Mouse (Mus musculus) CH12.LX (cell line): ENCODE measurements around the gene Mterf4. TPM values are rescaled to one million over a fixed set of nuclear protein-coding genes. Genes with fewer than 3 reads are reported as not detected.

Experiments used
- DNase-seq: peaks from one replicate; pipeline ENCODE4 v3.0.0-alpha.2; 2013; ENCODE audit errors: extremely low read depth
- H3K27ac ChIP-seq: 2 replicates; pipeline ENCODE4 v1.5.1; 2012; ENCODE audit warnings: low read depth, mild to moderate bottlenecking, control low read depth, moderate library complexity; ENCODE audit not compliant: insufficient read depth
- H3K27me3 ChIP-seq: replicated peaks from 2 replicates; pipeline ENCODE3; 2012; ENCODE audit warnings: inconsistent platforms
- H3K36me3 ChIP-seq, 2 experiments: replicated peaks in 1 of 2; 2 replicates each; pipeline versions ENCODE3 to v1.6.1; 2012; ENCODE audit warnings: inconsistent platforms in 1 of 2, low read length in 1 of 2, mild to moderate bottlenecking in 1 of 2, mixed read lengths in 1 of 2, moderate library complexity in 1 of 2; ENCODE audit not compliant: control insufficient read depth in 1 of 2, insufficient read depth in 1 of 2
- H3K4me1 ChIP-seq, 2 experiments: 2 replicates each; pipeline ENCODE4 v1.6.1; 2012; ENCODE audit warnings: inconsistent platforms in 1 of 2, moderate library complexity in 1 of 2; ENCODE audit not compliant: insufficient read depth in 2 of 2, control insufficient read depth in 1 of 2
- H3K4me2 ChIP-seq: 2 replicates; pipeline ENCODE4 v1.6.1; 2012; ENCODE audit warnings: low read depth, mild to moderate bottlenecking, control low read depth; ENCODE audit not compliant: poor library complexity, insufficient read depth, severe bottlenecking
- H3K4me3 ChIP-seq, 3 experiments: fragments of 150-350 bp in 1 of 3; sonication (generic) in 1 of 3; replicated peaks in 1 of 3; 2 replicates each; pipeline versions ENCODE3 to v1.5.1; 2011 to 2012; ENCODE audit warnings: low read depth in 2 of 3, low read length in 2 of 3, mild to moderate bottlenecking in 2 of 3, moderate library complexity in 2 of 3, control low read depth in 1 of 3, improper control_type of control experiment in 1 of 3, inconsistent platforms in 1 of 3, mixed read lengths in 1 of 3; ENCODE audit not compliant: poor library complexity in 1 of 3
- H3K79me2 ChIP-seq: replicated peaks from 2 replicates; pipeline ENCODE4 v1.6.1; 2012; ENCODE audit warnings: mild to moderate bottlenecking, moderate library complexity; ENCODE audit not compliant: control insufficient read depth, poor library complexity, insufficient read depth, severe bottlenecking; ENCODE audit errors: extremely low read depth
- H3K9ac ChIP-seq: 2 replicates; pipeline ENCODE4 v1.6.1; 2012; ENCODE audit warnings: low read depth, mild to moderate bottlenecking, control low read depth, moderate library complexity; ENCODE audit not compliant: insufficient read depth
- H3K9me3 ChIP-seq: replicated peaks from 2 replicates; pipeline ENCODE3; 2012; ENCODE audit warnings: low read length, inconsistent platforms, mixed read lengths
- CHD2 ChIP-seq: IDR thresholded peaks from 2 replicates; pipeline ENCODE4 v1.6.1; 2011; ENCODE audit warnings: low read length, improper control_type of control experiment
- GABPA ChIP-seq: IDR thresholded peaks from 2 replicates; pipeline ENCODE4 v1.6.1; 2012; ENCODE audit warnings: low read depth, low read length, improper control_type of control experiment, inconsistent platforms; ENCODE audit not compliant: insufficient replicate concordance
- HCFC1 ChIP-seq: IDR thresholded peaks from 2 replicates; pipeline ENCODE4 v1.6.1; 2012; ENCODE audit warnings: low read depth, mild to moderate bottlenecking, inconsistent platforms, low read length, improper control_type of control experiment
- IRF4 ChIP-seq: IDR thresholded peaks from 2 replicates; pipeline ENCODE4 v1.6.1; 2014; ENCODE audit warnings: low read depth, mild to moderate bottlenecking, inconsistent platforms, low read length, improper control_type of control experiment
- JUND ChIP-seq: conservative IDR thresholded peaks from 2 replicates; pipeline ENCODE4 v1.6.1; 2011; ENCODE audit warnings: low read depth, low read length, improper control_type of control experiment
- MAFK ChIP-seq: IDR thresholded peaks from 2 replicates; pipeline ENCODE4 v1.6.1; 2011; ENCODE audit warnings: low read length, improper control_type of control experiment; ENCODE audit not compliant: insufficient replicate concordance
- MEF2A ChIP-seq: IDR thresholded peaks from 2 replicates; pipeline ENCODE4 v1.6.1; 2014; ENCODE audit warnings: low read depth, mild to moderate bottlenecking, inconsistent platforms, low read length, improper control_type of control experiment, borderline replicate concordance
- MXI1 ChIP-seq: IDR thresholded peaks from 2 replicates; pipeline ENCODE4 v1.6.1; 2011; ENCODE audit warnings: mild to moderate bottlenecking, low read depth, low read length, improper control_type of control experiment
- MYC ChIP-seq: IDR thresholded peaks from 2 replicates; pipeline ENCODE4 v1.6.1; 2011; ENCODE audit warnings: low read depth, mild to moderate bottlenecking, improper control_type of control experiment, low read length
- NELFE ChIP-seq: IDR thresholded peaks from 2 replicates; pipeline ENCODE4 v1.6.1; 2011; ENCODE audit warnings: low read depth, low read length, improper control_type of control experiment
- POLR2AphosphoS2 ChIP-seq: IDR thresholded peaks from 2 replicates; pipeline ENCODE4 v1.6.1; 2011; ENCODE audit warnings: low read depth, low read length, improper control_type of control experiment
- SIN3A ChIP-seq: IDR thresholded peaks from 2 replicates; pipeline ENCODE4 v1.6.1; 2012; ENCODE audit warnings: low read length, improper control_type of control experiment, inconsistent platforms
- SMC3 ChIP-seq: IDR thresholded peaks from 2 replicates; pipeline ENCODE4 v1.6.1; 2011; ENCODE audit warnings: low read depth, low read length, improper control_type of control experiment
- USF1 ChIP-seq: IDR thresholded peaks from 2 replicates; pipeline ENCODE4 v1.6.1; 2014; ENCODE audit warnings: low read depth, mild to moderate bottlenecking, inconsistent platforms, low read length, improper control_type of control experiment
- USF2 ChIP-seq: conservative IDR thresholded peaks from 2 replicates; pipeline ENCODE4 v1.6.1; 2011; ENCODE audit warnings: low read depth, low read length, improper control_type of control experiment
- ZKSCAN1 ChIP-seq: IDR thresholded peaks from 2 replicates; pipeline ENCODE4 v1.6.1; 2012; ENCODE audit warnings: low read depth, inconsistent platforms, low read length, improper control_type of control experiment, borderline replicate concordance
- ZMIZ1 ChIP-seq: IDR thresholded peaks from 2 replicates; pipeline ENCODE4 v1.6.1; 2012; ENCODE audit warnings: low read depth, mild to moderate bottlenecking, inconsistent platforms, low read length, improper control_type of control experiment
- dilution Hi-C: fragments of 300-500 bp; cut with MboI; formaldehyde crosslinking; loops from 2 replicates; pipeline ENCODE4 v1.14.3; 2020; ENCODE audit warnings: low sequenced_read_pairs; ENCODE audit not compliant: extremely low pct_unique_long_range_greater_than_20kb, extremely low pct_ligation_motif_present
- in situ Hi-C: fragments of 300-500 bp; cut with MboI; formaldehyde crosslinking; loops from 3 replicates; pipeline ENCODE4 v1.14.3; 2019; ENCODE audit warnings: low sequenced_read_pairs, low pct_ligation_motif_present, low pct_unique_long_range_greater_than_20kb, mixed read lengths
- polyA plus RNA-seq: library from polyadenylated mRNA; unstranded; fragments of >175 nt; gene quantifications from 2 replicates; pipeline ENCODE4 v1.2.1, GENCODE M21; 2012; ENCODE audit warnings: low read depth; ENCODE audit not compliant: insufficient read length
- total RNA-seq, 2 experiments: library from RNA; depleted of rRNA; stranded (reverse); fragments of 300-350 nt in 1 of 2; fragments of >200 nt in 1 of 2; gene quantifications; 2 replicates each; pipeline ENCODE4 v1.2.3; 2012 to 2014

Gene Mterf4
- total and polyA plus RNA-seq, 3 experiments = 25.6 to 40.0 (median 26.6) TPM

- dilution Hi-C loops = no loop called here
- Histone ChIP-seq H3K4me1 (peaks cover 19 to 51% of the 10 kb centered on the region in 2 experiments), H3K79me2 (no peaks in the 10 kb centered on the region), H3K9me3 (no peaks in the 10 kb centered on the region), H3K4me3 (no peak overlapping the region), H3K36me3 (peaks cover 9 to 18% of the 10 kb centered on the region in 2 experiments), H3K9ac (no peak overlapping the region), H3K27me3 (no peaks in the 10 kb centered on the region), H3K27ac (no peak overlapping the region), H3K4me2 (no peak overlapping the region)
- in situ Hi-C loops = no loop called here
- DNase-seq = no peak
- no peak for TF ChIP-seq SIN3A
- TF ChIP-seq JUND = no peak
- TF ChIP-seq CHD2 = no peak
- TF ChIP-seq MYC = no peak
- no peak for TF ChIP-seq ZMIZ1
- no peak for TF ChIP-seq USF2
- TF ChIP-seq SMC3 = no peak
- no peak for TF ChIP-seq HCFC1
Measured at GRCm38 (mm10) chr1:93292006-93292405, 13.7 kb downstream of the Mterf4 start.

GRCm38 (mm10) chr1:93291591-93291990, 14.1 kb downstream of the Mterf4 start:
- no peak overlapping the region for H3K4me2 ChIP-seq
- H3K27ac ChIP-seq = no peak overlapping the region
- DNase-seq = no peak
- TF ChIP-seq MXI1 = no peak
- no peak for TF ChIP-seq USF1
- TF ChIP-seq IRF4 = no peak
- no peak for TF ChIP-seq MAFK
- TF ChIP-seq ZKSCAN1 = no peak
- no peak for TF ChIP-seq GABPA
- no peak for TF ChIP-seq MEF2A
- no peak for TF ChIP-seq NELFE
- TF ChIP-seq POLR2AphosphoS2 = no peak
- H3K9me3 ChIP-seq = no peaks in the 10 kb centered on the region
- H3K36me3 ChIP-seq = peaks cover 9 to 14% of the 10 kb centered on the region in 2 experiments
- peaks cover 23 to 55% of the 10 kb centered on the region in 2 experiments for H3K4me1 ChIP-seq
- H3K27me3 ChIP-seq = no peaks in the 10 kb centered on the region
- in situ Hi-C loops = no loop called here
- H3K79me2 ChIP-seq = no peaks in the 10 kb centered on the region
- H3K4me3 ChIP-seq = no peak overlapping the region
- no peak overlapping the region for H3K9ac ChIP-seq
- dilution Hi-C loops = no loop called here
